Mouse (Mus musculus) layer of hippocampus, postnatal 10 days (tissue): Measurements from ENCODE around the gene Tbxas1. TPM values are rescaled to one million over a fixed set of nuclear protein-coding genes. Genes with fewer than 3 reads are reported as not detected.

ENCODE experiments used
- DNase-seq, 2 experiments: peaks; one replicate each; pipeline ENCODE4 v3.0.0; 2021; ENCODE audit warnings: low spot score in 2 of 2
- total RNA-seq, 2 experiments: library from RNA; stranded (reverse); gene quantifications; 2 replicates each; pipeline ENCODE4 v1.2.3; 2021

Gene Tbxas1
- total RNA-seq, 2 experiments from 2014 or later, result 2.0 to 3.6 TPM

DNA sequence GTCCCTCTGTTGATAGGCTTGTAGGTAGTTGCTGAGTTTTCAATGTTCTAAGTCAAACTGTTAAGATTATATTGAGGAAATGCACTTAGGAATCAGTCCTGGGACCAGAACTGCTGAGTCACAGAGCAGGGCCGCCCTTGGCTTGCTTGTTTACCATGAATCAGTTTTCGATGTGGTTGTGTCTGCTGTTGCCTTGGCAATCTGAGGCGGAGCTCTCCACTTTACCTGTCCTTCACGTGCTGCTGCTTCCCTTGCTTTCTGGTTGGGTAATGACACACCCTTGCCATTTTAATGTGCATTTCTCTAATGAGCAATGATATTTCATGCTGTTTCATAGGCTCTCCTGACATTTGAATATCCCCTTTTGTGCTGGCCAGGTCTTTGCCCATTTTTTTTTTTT, 116.8 kb downstream of the Tbxas1 start:
- DNase-seq, result no peak

DNA sequence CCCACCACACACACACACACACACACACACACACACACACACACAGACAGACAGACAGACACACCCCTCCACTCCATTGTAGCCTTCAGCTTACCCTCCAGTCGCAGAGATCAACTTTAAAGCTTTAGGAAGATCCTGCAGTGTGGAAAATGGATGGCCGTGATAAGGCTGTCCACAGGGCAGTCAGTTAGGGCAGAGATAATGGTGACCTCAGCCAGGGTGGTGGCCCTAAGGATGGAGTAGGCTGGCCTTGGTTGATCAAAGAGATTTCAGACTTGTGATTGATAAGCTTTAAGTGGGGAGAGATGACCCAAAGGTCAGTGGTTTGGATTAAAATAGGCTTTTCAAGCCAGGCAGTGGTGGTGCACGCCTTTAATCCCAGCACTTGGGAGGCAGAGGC, 120.6 kb downstream of the Tbxas1 start:
- no peak for DNase-seq

DNA sequence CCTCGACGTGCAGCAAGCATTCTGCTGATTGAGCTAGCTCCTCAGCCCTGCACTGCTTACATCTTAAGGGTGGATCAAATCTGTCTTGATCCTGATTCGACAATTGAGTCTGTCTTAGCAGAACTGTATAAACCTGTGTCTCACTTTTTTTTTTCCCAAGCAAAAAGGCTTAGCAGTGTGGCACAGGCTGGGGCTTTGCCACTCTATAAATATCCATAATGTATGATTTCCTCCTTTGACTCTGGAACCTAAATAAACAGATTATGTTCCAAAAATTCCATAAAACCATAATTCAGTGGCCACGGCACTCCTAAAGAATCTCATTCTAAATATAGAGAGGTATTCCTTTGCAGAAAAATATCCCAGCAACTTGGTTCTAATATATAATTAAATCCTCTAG, 122.6 kb downstream of the Tbxas1 start:
- no peak for DNase-seq

DNA sequence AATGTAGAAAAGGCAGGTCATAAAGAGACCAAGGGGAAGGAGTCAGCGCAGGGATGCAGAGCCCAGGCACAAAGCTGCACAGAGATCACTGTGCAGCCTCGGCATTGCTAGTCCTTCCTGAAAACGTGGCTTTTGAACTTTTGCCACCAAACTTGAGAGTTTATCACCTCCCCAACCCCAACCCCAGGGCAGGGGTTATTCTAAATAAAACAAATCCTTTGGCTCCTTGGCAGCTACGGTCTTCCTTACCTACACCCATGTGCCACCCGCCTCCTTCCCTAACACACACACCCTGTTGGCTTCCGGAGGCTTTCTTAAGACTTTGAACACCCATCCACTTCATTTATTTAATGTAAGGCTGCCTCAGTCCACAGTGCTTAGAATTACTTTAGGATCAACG, 127.9 kb downstream of the Tbxas1 start:
- no peak for DNase-seq

DNA sequence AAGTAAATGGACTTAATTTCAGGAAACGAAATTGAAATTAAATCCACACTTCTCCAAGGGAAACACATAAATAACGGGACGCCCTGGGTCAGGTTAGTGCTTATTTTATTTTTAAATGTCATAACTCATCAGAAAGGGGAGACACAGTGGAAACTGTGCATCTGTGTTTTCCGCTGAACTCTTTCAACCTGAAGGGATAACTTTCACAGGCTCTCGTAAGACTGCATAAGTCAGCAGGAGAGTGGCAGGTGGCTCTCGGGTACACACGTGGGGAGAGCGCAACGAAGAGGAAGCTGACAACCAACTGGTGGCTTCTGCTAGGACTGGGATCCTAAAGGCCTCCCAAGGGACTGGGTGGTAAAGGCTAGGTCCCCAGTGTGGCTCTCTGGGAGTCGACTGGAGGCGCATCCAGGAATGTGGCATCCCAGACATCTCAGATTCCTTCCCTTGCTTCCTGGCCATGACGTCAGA, 128.8 kb downstream of the Tbxas1 start:
- DNase-seq, result no peak

DNA sequence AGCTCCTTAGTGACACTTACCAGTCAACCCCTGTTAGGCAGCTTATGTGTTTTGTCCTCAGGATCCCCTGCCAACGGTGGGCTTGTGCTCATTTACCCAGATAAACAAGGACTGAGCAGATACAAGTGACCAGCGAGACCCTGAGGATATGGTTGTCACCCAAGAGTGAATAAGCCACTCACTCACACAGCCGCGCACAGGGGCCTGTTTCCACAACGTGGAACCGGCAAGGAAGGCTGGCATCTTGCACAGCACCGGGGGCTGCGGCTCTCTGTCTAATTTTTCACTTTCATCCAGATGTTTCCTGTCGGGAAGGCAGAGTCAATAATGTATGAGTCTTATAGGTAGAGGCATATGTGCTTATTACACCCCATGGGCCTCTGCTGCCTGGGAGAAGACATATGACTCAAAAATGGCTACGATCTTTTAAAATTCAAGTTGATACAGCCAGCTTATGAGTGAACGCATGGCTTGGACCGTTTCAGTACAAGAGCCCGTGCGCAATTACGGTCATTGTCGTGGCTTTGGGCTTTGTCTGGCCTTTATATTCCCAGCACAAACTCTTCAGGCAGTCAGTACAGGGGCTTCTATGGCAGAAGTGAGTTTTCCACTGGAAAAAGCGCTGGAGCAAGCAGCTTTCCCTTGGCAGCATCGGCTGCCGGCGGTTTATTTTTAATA, 130.2 kb downstream of the Tbxas1 start:
- DNase-seq, result no peak

DNA sequence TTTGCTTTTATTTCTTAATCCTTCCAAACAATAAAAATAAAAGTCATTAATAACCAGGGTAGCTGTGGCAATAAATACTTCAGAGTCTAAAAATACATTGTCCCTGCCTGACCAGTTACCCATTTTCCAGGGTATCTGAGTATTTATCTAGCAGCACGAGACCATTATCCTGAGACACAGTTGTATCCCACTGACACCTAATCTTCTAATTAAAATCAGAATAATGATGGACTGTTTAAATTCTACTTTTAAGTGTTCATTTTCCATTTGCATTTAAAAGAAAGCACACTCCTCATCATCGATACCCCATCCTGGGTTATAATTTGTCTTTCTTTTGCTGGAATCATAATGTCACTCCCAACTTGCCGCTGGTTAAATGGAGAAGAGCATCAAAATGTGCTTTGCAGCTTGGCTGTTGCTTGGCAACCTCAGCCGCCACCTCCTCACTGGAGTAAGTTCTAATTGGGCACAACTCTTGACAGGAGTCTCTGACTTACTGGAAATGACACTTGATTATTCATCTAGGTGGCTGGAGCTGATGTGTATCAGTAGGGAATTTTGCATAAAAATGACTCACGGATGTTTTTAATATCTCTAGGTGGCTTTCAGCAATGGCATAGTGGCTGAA, 130.9 kb downstream of the Tbxas1 start:
- DNase-seq, result peak; percentile 23 to 35

DNA sequence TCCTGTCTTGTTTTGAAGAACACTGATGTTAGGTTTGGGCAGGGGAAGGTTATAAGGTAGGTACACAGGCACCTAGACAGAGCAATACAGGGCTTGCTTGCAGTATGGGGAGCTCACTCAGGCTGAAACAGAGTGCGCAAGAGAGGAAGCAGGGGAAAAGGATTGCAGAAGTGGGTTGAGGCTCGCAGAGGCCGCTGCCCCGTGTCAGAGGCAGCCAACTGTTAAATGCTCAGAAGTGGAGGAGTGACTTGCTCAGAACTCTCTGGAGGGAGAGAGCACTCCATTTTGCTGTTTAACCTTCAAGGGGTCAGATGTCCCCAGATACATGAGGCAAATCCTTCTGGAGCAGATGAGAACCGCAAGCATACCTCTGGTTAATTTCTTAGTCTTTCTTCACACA, 132.0 kb downstream of the Tbxas1 start:
- no peak for DNase-seq

DNA sequence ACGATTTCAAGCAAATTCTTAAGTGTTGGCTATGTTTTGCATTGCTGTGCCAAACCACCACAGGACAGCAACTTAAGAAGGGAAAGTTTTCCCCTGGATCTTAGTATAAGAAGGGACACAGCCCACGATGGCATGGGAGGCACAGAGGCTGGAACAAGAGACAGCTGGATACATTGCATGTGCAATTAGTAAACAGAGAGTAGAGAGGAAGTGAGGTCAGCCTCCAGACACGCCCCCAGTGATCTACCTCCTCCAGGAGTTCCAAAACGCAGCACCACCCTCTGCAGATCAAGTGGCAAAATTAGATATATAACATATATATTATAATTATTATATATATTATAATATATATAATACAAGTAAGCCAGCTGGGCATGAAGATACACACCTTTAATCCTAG, 132.9 kb downstream of the Tbxas1 start:
- no peak for DNase-seq

DNA sequence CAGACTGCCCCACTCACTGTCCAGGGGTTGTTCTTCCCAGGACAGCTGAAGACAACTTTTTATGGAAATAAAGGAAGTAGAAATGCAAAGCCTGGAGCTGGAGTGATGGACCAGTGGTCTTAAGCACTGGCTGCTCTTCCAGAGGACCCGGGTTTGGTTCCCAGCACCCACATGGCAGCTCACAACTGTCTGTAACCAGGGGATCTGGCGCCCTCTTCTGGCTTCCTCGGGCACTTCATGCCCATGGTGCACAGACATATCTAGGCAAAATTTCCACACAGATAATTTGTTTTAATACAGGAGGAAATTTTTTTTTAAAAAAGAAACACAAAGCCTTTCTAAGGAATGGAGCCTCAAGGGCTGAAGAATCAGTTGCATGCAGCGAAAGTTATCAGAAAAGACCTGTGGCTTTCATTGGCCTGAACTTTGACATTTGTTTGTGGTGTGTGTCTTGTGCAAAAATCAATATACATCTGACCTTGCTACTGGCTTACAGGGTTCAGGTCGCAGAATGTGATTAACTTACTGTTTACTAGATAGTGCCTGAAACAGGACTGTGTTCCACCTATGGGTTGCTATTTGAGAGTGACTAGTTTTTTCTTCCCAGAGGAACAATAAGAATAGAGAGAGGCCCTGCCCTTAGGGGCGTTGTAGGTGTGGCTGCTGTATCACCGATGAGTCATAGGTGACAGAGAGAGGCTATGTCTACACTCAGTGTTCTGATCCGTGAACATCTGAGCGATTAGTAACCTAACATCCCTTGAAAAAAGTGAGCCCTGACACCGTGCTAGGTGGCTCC, 138.0 kb downstream of the Tbxas1 start:
- no peak for DNase-seq

DNA sequence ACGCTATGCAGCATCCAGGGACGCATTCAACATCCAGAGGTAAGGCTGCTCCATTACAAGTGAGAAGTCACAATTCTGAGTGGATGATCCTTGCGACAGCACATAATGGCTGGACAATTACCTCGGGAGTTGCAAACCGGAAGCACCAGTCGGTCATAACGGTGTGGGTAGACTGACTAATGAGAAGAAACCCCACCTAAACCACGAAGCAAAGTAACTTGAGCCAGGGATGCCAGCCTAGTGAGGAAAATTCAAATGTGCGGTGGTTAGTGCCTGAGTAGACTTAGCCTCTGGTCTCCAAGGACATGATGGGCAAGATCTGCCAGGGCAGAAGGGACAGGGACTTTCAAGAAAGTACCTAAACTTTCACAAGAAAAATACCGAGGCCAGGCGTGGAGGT, 142.7 kb downstream of the Tbxas1 start:
- DNase-seq, result no peak

DNA sequence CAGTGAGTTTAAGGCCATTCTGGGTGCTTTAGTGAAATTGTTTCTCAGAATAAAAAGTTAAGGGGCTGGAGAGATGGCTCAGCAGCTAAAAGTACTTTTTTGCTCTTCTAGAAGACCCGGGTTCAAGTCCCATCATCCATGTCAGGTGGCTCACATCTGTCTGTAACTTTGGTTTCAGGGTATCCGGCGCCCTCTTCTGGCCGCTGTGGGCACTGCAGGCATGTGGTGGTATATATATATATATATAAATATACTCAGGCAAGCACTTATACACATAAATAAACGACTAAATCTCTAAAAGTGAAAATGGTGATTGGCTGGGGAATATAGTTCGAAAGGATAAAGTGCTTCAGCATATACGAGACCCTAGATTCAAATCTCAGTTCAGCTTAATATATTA, 143.6 kb downstream of the Tbxas1 start:
- peak; percentile 22 to 38 for DNase-seq

DNA sequence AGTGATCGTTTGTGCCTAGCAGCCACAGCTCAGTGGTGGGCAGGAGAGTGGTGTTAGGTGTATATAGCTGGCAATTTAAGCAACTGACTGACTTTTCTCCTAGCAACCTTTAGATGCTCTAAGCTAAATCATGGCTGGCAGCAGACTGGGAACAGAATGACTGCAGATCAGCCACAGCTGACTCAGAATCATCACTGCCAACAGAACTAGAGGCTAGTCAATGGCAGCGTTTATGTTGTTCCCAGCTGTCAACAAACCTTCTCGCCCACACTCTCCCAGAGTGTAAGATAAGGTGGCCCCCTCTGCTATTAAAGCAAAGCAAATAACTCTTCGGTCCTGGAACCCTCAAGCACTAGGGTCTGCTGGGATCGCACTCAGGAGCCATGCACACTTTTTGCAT, 144.0 kb downstream of the Tbxas1 start:
- DNase-seq, result peak in 1 of 2 experiments; percentile 12

DNA sequence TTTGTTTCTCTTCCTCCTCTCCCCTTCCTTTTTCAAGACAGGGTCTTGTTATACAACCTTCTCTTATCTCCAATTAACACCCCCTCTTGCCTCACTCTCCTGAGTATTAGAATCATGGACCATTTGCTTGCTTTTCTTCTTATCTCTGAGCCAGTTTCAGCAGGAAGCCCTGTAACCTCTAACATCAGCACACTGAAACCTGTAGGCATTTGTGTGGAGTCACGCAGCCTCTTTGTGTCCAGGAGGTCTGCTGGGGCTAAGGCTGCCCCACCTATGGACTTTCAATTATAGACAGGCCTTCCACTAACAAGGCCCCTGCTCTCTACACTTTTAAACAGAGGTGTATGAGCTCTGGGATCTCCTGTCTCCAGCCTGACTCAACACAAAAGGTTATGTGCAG, 146.7 kb downstream of the Tbxas1 start:
- DNase-seq, result no peak

DNA sequence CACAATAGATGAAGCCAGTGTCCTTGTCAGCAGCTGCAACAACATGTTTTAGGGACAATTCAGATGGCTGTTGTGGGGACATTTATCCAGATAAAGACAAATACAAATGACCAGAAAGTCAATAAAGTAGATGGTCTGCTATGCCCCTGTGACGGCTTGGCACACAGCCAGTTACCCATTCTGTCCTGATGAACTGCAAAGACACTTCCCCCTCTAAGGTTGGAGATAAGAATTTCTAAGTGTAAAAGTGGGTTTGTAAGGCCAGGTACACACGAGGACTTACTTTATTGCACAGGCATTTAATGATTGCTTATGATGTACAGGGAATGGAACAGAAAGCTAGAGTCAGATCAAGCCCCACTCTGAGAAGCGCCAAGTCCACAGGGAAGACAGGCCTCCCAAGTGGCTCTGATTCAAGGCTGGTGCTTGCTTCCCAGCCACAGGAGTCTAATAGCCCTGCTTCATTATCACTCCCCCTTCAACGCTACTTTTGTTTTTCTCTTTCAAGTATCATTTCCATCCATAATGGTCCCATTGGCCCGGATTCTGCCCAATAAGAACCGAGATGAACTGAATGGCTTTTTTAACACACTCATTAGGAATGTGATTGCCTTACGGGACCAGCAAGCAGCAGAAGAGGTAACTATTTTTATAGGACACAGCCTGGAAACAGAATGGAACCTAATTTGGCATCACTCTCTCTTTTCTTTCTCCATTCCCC, 147.4 kb downstream of the Tbxas1 start:
- no peak for DNase-seq

DNA sequence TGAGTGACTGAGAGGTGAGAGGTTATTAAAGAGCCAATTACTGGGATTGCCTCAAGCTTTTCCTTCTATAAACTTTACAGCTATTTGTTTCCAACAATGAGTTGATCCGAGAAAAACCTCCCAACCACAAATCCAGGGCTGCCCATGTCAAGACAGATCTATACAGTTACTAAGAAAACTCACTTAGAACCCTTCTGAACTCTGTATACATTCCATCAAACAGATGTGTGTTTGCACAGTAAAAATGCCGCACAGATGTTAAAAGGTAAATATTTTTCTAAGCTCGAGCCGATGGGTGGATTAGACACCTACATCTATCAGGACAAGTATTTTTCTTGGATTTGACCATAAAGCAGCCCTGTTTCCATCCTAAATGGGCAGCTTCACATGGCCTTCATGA, 149.4 kb downstream of the Tbxas1 start:
- no peak for DNase-seq

DNA sequence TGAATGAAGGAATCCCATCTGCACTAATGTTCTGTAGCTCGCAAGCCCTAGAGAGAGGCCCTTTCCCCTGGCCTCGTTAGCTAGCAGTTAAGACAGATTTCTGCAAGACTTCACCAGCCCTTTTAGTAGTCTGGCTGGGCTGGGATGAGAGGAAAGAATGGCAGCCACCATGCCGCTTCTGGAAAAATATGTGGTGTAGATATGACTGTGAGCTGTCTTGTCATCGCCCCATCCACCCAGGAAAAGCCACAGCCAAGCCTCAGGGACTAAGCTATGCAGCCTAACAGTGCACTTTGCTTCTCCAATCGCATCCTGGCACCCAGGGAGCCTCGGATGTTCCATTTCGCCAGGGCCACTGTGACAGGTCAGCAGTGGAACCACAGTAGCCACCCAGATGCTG, 149.8 kb downstream of the Tbxas1 start:
- DNase-seq, result no peak

DNA sequence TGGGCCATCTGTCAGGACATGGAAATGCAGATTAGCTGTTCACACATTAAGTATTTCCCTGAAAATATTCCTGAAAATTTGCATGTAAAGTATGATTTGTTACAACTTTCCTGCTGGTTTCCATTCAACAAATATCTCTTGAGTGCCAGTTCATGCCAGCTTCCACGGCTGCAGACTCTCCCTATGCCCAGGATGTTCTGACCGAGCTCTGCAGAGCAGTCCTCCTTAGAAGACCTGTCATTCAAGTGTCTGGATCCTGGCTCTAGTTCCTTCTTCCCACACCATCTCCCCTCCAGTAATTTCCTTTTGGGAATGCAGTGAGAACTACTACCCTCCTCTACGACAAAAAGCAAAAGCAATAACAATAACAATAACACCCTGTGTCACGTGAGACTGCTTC, 155.5 kb downstream of the Tbxas1 start:
- no peak for DNase-seq

DNA sequence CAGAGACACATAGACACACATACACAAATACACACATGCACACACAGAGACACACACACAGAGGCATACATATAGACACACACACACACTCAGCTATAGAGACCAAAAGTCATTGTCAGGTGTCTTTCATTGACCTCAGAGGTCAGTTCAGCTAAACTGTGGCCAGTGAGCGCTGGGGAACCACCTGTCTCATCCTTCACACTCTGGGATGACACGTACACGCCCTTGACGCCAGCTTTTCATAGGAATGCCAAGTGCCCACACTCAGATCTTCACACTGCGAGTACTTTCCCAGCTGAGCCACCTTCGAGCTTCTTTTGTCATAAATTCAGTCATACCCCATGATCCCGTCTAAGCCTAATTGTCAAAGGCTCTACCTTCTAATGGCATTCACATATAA, 158.5 kb downstream of the Tbxas1 start:
- no peak for DNase-seq

DNA sequence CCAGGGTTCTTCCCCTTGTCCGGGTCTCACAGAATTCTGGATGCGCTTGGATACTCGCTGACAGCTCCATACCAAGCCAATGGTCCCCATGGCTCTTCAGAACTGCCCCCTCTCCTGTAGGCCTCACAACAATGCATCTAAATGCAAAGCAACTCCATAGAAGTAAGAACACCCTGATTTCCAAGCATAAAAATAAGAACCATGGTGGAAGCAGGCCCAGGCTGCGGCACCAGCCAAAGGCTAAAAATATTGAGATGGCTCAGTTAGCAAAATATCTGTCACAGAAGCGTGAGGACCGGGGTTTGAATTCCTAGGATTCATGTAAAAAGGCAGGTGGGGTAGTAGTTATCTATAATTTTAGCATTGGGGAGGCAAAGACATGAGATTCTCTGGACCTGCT, 159.8 kb downstream of the Tbxas1 start:
- DNase-seq, result no peak

DNA sequence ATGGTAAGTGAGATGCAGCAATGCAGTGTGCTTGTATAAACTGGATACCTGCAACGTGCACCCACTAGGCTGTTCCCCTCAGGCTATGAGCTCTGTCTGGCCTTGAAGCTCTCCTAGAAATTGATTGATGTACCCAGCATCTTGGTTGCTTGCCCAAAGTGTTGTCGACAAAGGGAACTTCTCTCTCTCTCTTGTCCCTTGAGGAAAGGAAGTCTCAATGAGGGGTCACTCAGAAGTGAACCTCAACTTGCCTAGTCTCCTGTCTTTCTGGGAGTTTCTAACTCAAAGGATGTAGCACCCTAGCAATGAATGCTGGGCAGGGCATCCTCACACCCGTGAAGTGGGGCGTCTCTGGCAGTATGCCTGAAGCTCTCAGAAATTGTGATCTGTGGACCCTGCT, 161.0 kb downstream of the Tbxas1 start:
- DNase-seq, result no peak

DNA sequence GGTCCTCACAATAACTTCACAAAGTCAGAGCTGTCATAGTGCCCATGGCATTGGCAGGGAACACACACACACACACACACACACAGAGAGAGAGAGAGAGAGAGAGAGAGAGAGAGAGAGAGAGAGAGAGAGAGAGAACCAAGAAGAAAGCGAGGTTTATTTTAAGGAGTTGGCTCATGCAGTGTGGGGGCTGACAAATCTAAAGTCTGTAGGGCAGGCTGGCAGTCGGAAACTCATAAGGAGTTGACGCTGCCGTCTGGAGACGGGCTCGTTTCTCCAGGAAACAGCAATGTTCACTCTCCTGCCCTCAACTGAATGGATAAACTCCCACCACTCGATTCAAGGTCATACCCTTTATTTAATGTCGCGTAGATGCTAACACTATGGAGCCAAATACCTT, 165.2 kb downstream of the Tbxas1 start:
- DNase-seq, result no peak
